Mouse (Mus musculus) splenic B cell, adult 2 months (primary cell): ENCODE data around the gene Hs3st2.
A peak's percentile ranks its signal among the peaks of the same experiment; 100 is the strongest.

ENCODE experiments used
- DNase-seq: peaks from one replicate; pipeline ENCODE4 v3.0.0-alpha.2; 2011; ENCODE audit warnings: low read depth, low spot score
- H3K27me3 ChIP-seq: 2 replicates; pipeline ENCODE4 v1.6.1; 2012; ENCODE audit warnings: mild to moderate bottlenecking, low read length, moderate library complexity, mixed read lengths; ENCODE audit not compliant: control insufficient read depth, poor library complexity, insufficient read depth, severe bottlenecking
- H3K36me3 ChIP-seq: 2 replicates; pipeline ENCODE4 v1.6.1; 2012; ENCODE audit warnings: mild to moderate bottlenecking, low read length, moderate library complexity, mixed read lengths; ENCODE audit not compliant: control insufficient read depth, poor library complexity, insufficient read depth, severe bottlenecking

Hs3st2 gene

GRCm38 (mm10) chr7:121411507-121411898 lies 19.8 kb downstream of the Hs3st2 start:
- Histone ChIP-seq H3K27me3 (peaks cover 3% of the 10 kb centered on the region; the same call in 1 of the 2 replicates), H3K36me3 (no peaks in the 10 kb centered on the region)
- no peak for DNase-seq

GRCm38 (mm10) chr7:121436884-121437283 lies 45.2 kb downstream of the Hs3st2 start:
- no peaks in the 10 kb centered on the region for H3K27me3 ChIP-seq
- H3K36me3 ChIP-seq, result no peaks in the 10 kb centered on the region
- no peak for DNase-seq

GRCm38 (mm10) chr7:121441186-121441585 lies 49.5 kb downstream of the Hs3st2 start:
- Histone ChIP-seq H3K36me3 (no peaks in the 10 kb centered on the region), H3K27me3 (no peaks in the 10 kb centered on the region)
- no peak for DNase-seq

- Histone ChIP-seq H3K36me3 (no peaks in the 10 kb centered on the region), H3K27me3 (no peaks in the 10 kb centered on the region)
- DNase-seq, result no peak
Observed at GRCm38 (mm10) chr7:121444336-121444735, 52.7 kb downstream of the Hs3st2 start.

- Histone ChIP-seq H3K27me3 (no peaks in the 10 kb centered on the region), H3K36me3 (no peaks in the 10 kb centered on the region)
- DNase-seq, result peak; percentile 84
Observed at GRCm38 (mm10) chr7:121446281-121446680, 54.6 kb downstream of the Hs3st2 start.

- DNase-seq, result no peak
Observed at GRCm38 (mm10) chr7:121450951-121451843, 59.5 kb downstream of the Hs3st2 start.

GRCm38 (mm10) chr7:121456716-121457115 lies 65.1 kb downstream of the Hs3st2 start:
- no peaks in the 10 kb centered on the region for H3K27me3 ChIP-seq
- no peaks in the 10 kb centered on the region for H3K36me3 ChIP-seq
- DNase-seq, result peak; percentile 25

More at GRCm38 (mm10) chr7:121450951-121451843, 59.5 kb downstream of the Hs3st2 start:
- Histone ChIP-seq H3K36me3 (no peaks in the 10 kb centered on the region), H3K27me3 (no peaks in the 10 kb centered on the region)

GRCm38 (mm10) chr7:121458075-121458474 lies 66.4 kb downstream of the Hs3st2 start:
- H3K36me3 ChIP-seq, result no peaks in the 10 kb centered on the region
- no peaks in the 10 kb centered on the region for H3K27me3 ChIP-seq
- no peak for DNase-seq

GRCm38 (mm10) chr7:121460626-121461025 lies 69.0 kb downstream of the Hs3st2 start:
- no peaks in the 10 kb centered on the region for H3K27me3 ChIP-seq
- no peak for DNase-seq
- H3K36me3 ChIP-seq, result no peaks in the 10 kb centered on the region

GRCm38 (mm10) chr7:121464441-121464840 lies 72.8 kb downstream of the Hs3st2 start:
- DNase-seq, result no peak
- H3K36me3 ChIP-seq, result no peaks in the 10 kb centered on the region
- H3K27me3 ChIP-seq, result no peaks in the 10 kb centered on the region

- Histone ChIP-seq H3K27me3 (no peaks in the 10 kb centered on the region), H3K36me3 (no peaks in the 10 kb centered on the region)
- DNase-seq, result no peak
Observed at GRCm38 (mm10) chr7:121465111-121465510, 73.5 kb downstream of the Hs3st2 start.

- DNase-seq, result no peak
- H3K36me3 ChIP-seq, result no peaks in the 10 kb centered on the region
Observed at GRCm38 (mm10) chr7:121466331-121466730, 74.7 kb downstream of the Hs3st2 start.

GRCm38 (mm10) chr7:121469435-121469834 lies 77.8 kb downstream of the Hs3st2 start:
- no peaks in the 10 kb centered on the region for H3K27me3 ChIP-seq
- no peaks in the 10 kb centered on the region for H3K36me3 ChIP-seq
- peak; percentile 83 for DNase-seq

More at GRCm38 (mm10) chr7:121466331-121466730, 74.7 kb downstream of the Hs3st2 start:
- H3K27me3 ChIP-seq, result no peaks in the 10 kb centered on the region

- Histone ChIP-seq H3K27me3 (no peaks in the 10 kb centered on the region), H3K36me3 (no peaks in the 10 kb centered on the region)
- DNase-seq, result no peak
Observed at GRCm38 (mm10) chr7:121478302-121478701, 86.6 kb downstream of the Hs3st2 start.

- Histone ChIP-seq H3K36me3 (no peaks in the 10 kb centered on the region), H3K27me3 (no peaks in the 10 kb centered on the region)
- peak; percentile 75 for DNase-seq
Observed at GRCm38 (mm10) chr7:121480106-121480505, 88.4 kb downstream of the Hs3st2 start.
